Mouse (Mus musculus) adrenal gland, postnatal 36 days (tissue): ENCODE measurements at regions not wholly inside any gene's neighbourhood (a gene's known extent, or its start where the extent isn't known, plus 50 kb on each side); places are given as distances from the start of the nearest gene placed in this dataset.
A peak's percentile ranks its signal among the peaks of the same experiment; 100 is the strongest.

Experiments
- DNase-seq, 2 experiments: peaks; one replicate each; pipeline ENCODE4 v3.0.0; 2021; ENCODE audit warnings: mixed read lengths in 1 of 2

DNA sequence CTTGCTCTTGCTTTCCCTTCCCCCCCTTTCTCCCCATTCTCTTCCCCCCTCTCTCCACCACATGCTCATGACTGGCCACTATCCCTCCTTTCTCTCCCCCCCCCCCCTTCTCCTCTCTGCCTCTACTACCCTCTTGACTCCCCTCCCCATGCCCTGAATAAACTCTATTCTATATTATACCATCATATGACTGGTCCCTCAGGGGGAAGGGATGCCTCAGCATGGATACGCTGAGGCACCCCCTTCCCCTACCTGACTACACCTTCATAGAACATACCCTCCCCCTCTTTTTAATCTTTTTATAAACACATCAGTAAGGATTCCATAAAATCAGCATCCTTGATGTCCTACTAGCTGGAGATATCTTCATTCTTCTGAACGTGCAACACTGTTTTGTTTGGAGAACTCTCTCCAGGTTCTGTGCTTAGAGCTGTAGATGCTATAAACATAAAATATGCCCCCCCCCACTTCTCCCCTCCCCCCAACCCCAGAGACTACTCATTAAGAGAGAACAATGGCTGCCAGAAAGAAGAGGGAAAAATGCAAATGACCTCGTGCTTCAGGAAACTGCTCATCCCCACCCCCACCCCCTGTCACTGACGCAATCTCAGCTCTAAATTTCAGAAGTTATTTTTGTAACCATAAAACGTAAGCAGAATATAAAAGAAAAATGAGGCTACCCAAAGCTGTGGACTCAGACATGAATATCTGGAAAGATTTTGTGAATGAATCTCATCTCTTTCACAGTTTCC lies 102.3 kb downstream of the Pja2 start:
- no peak for DNase-seq

DNA sequence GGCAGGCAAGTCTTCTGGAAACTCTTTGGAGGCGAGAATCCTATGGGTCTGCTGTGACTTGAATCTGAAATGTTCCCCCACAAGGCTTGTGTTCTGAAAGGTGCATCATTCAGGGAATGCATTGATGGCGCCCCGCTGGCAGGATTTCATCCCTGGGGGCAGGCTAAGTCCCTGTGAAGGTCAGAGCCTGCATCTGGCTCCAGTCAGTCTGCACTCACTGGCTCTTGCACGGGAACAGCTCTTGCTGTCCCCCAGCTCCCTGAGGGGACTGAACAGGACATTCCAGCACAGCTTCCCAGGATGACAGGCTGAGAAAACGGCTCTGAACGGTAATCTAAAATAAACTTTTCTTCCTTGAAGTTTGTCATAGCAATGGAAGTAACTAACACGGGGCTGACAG lies 117.1 kb downstream of the Pja2 start:
- DNase-seq = peak; percentile 9 to 23

- no peak for DNase-seq
These were observed 118.5 kb downstream of the Pja2 start for GRCm38 (mm10) chr17:64213251-64213650.

- DNase-seq = no peak
These were observed 120.4 kb downstream of the Pja2 start for GRCm38 (mm10) chr17:64211281-64211680.

- DNase-seq = no peak
These were observed 121.3 kb downstream of the Pja2 start for GRCm38 (mm10) chr17:64210366-64210765.

- no peak for DNase-seq
These were observed 122.1 kb downstream of the Pja2 start for GRCm38 (mm10) chr17:64209640-64210039.

GRCm38 (mm10) chr17:64208152-64208855 lies 123.4 kb downstream of the Pja2 start:
- no peak for DNase-seq

- DNase-seq = no peak
These were observed 125.5 kb downstream of the Pja2 start for GRCm38 (mm10) chr17:64206196-64206718.

- DNase-seq = no peak
These were observed 128.1 kb downstream of the Pja2 start for GRCm38 (mm10) chr17:64203611-64204010.

GRCm38 (mm10) chr17:64202248-64202647 lies 129.5 kb downstream of the Pja2 start:
- DNase-seq = no peak

- no peak for DNase-seq
These were observed 130.1 kb downstream of the Pja2 start for GRCm38 (mm10) chr17:64201609-64202008.

DNA sequence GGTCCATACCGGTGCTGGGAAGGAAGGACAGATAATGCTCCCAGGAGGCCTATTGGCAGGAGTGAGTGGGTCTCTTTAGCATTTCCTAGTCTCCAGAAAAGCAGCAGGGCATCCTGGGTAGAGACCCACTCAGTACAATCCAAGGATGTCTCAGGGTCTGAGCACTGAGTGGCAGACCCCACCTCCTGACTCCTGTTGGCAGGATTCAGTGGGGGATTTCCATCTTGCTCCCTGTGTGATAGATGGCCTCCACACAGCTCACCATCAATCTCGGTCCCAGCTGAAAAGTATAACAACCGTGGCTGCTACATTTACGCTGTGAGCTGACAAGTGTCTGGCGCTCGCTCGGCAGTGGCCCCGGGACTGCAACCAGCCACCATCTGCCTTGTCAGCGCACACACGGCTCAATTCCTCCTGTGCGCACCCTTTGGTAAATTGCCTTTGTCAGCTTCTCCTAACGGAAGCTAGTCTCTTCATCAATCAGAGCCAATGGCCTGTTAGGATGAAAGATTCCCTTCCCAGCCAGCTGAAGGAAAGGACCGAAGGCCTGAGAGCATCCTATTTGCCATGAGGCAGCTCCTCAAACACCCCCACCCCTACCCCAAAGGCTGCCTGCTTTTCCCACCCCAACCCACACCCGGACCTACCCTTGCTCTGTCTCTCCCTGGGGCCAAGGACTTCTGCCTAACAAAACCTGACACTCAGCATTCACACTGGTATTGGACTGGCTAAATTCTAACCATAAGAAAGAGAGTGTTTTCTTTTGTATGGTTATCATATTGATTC lies 131.4 kb downstream of the Pja2 start:
- no peak for DNase-seq

- no peak for DNase-seq
These were observed 132.3 kb downstream of the Pja2 start for GRCm38 (mm10) chr17:64199241-64199933.

DNA sequence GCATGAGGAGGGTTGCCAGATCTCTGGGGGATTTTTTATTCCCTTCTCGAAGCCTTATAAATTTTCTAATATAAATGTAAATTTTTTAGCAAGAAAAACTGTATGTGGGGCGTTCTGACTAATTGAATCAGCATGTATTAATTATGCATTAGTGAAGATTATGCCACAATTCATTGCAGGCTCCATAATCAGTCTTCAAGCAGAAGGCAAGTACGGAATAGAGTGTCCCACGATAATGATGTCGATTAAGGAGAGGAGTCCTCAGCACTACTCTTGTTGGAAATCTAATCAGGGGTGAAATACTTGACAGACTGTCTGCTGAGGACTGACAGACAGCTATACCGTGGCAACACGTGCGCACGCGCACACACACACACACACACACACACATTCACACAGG lies 135.3 kb downstream of the Pja2 start:
- DNase-seq = no peak

GRCm38 (mm10) chr17:64193055-64193454 lies 138.7 kb downstream of the Pja2 start:
- no peak for DNase-seq
